Mouse (Mus musculus) spleen, adult 2 months (tissue): Measurements from ENCODE around the gene Mboat2. TPM values are rescaled to one million over a fixed set of nuclear protein-coding genes. Genes with fewer than 3 reads are reported as not detected.

ENCODE experiments used
- DNase-seq, 2 experiments: peaks; one replicate each; pipeline versions ENCODE4 v3.0.0 to v3.0.0-alpha.2; 2012 to 2021; ENCODE audit warnings: low spot score in 2 of 2, low read depth in 1 of 2
- H3K27ac ChIP-seq: fragments of 200-500 bp; 2 replicates; pipeline ENCODE4 v1.5.1; 2012; ENCODE audit warnings: low read length, inconsistent platforms; ENCODE audit not compliant: insufficient read depth
- H3K27me3 ChIP-seq: fragments of 200-500 bp; 2 replicates; pipeline ENCODE4 v1.6.1; 2012; ENCODE audit warnings: mild to moderate bottlenecking, moderate library complexity, low read length, inconsistent platforms; ENCODE audit not compliant: control insufficient read depth, insufficient read depth
- H3K36me3 ChIP-seq: fragments of 200-500 bp; 2 replicates; pipeline ENCODE4 v1.6.1; 2012; ENCODE audit warnings: mild to moderate bottlenecking, low read length, inconsistent platforms; ENCODE audit not compliant: control insufficient read depth, insufficient read depth
- H3K4me1 ChIP-seq: fragments of 200-500 bp; 2 replicates; pipeline ENCODE4 v1.6.1; 2011; ENCODE audit warnings: inconsistent platforms; ENCODE audit not compliant: control insufficient read depth, insufficient read depth, insufficient read length
- H3K4me3 ChIP-seq: fragments of 200-500 bp; 2 replicates; pipeline ENCODE4 v1.5.1; 2011; ENCODE audit warnings: mild to moderate bottlenecking, inconsistent platforms; ENCODE audit not compliant: insufficient read depth, insufficient read length; ENCODE audit errors: extremely low read depth
- CTCF ChIP-seq: fragments of 200-500 bp; IDR thresholded peaks from 2 replicates; pipeline ENCODE4 v1.5.1; 2011; ENCODE audit warnings: mild to moderate bottlenecking, inconsistent platforms; ENCODE audit not compliant: insufficient read depth, insufficient read length, insufficient replicate concordance; ENCODE audit errors: extremely low read depth
- POLR2A ChIP-seq: fragments of 200-500 bp; IDR thresholded peaks from 2 replicates; pipeline ENCODE4 v1.6.1; 2011; ENCODE audit warnings: low read depth, low read length, inconsistent platforms
- WGBS: fragments of 180-500 bp; shearing (Covaris S2); methylation state at CpG from one replicate; pipeline ENCODE4 v1.1.7; 2018; 5-methylcytosine and 5-hydroxymethylcytosine counted together
- polyA plus RNA-seq: library from polyadenylated mRNA; depleted of rRNA; stranded (reverse); fragments of >200 nt; gene quantifications from 2 replicates; pipeline ENCODE4 v1.2.3, GENCODE M21; 2012

The Mboat2 gene
- polyA plus RNA-seq, 1 experiment = 1.2 TPM

GRCm38 (mm10) chr12:24872689-24873088, 42.0 kb downstream of the Mboat2 start:
- WGBS = 95% methylated on average over 10 of the region's 10 CpGs
- no peak overlapping the region for H3K4me3 ChIP-seq
- DNase-seq = no peak
- no peaks in the 10 kb centered on the region for H3K27me3 ChIP-seq
- H3K4me1 ChIP-seq = no peaks in the 10 kb centered on the region
- H3K27ac ChIP-seq = no peak overlapping the region
- TF ChIP-seq POLR2A = no peak
- no peak for TF ChIP-seq CTCF
- H3K36me3 ChIP-seq = no peaks in the 10 kb centered on the region

- Histone ChIP-seq H3K4me1 (no peaks in the 10 kb centered on the region), H3K4me3 (no peak overlapping the region), H3K27ac (no peak overlapping the region), H3K36me3 (no peaks in the 10 kb centered on the region), H3K27me3 (no peaks in the 10 kb centered on the region)
- DNase-seq = no peak
- TF ChIP-seq POLR2A = no peak
- TF ChIP-seq CTCF = no peak
- 89% methylated on average over 1 of the region's 1 CpGs for WGBS
These were observed 45.2 kb downstream of the Mboat2 start for GRCm38 (mm10) chr12:24875908-24876307.

- no peak for DNase-seq
- WGBS = 81% methylated on average over 7 of the region's 7 CpGs
- no peak for TF ChIP-seq POLR2A
- no peak for TF ChIP-seq CTCF
- Histone ChIP-seq H3K27ac (no peak overlapping the region), H3K36me3 (no peaks in the 10 kb centered on the region), H3K27me3 (no peaks in the 10 kb centered on the region), H3K4me1 (no peaks in the 10 kb centered on the region), H3K4me3 (no peak overlapping the region)
These were observed 46.6 kb downstream of the Mboat2 start for GRCm38 (mm10) chr12:24877231-24877630.

- H3K4me3 ChIP-seq = no peak overlapping the region
- no peaks in the 10 kb centered on the region for H3K36me3 ChIP-seq
- TF ChIP-seq CTCF (no peak), POLR2A (no peak)
- whole genome bisulfite sequencing = 83% methylated on average over 6 of the region's 6 CpGs
- H3K27me3 ChIP-seq = no peaks in the 10 kb centered on the region
- H3K27ac ChIP-seq = no peak overlapping the region
- no peak for DNase-seq
- H3K4me1 ChIP-seq = no peaks in the 10 kb centered on the region
These were observed 47.4 kb downstream of the Mboat2 start for GRCm38 (mm10) chr12:24878090-24878489.

- H3K27ac ChIP-seq = no peak overlapping the region
- no peaks in the 10 kb centered on the region for H3K4me1 ChIP-seq
- 84% methylated on average over 5 of the region's 5 CpGs for WGBS
- no peaks in the 10 kb centered on the region for H3K27me3 ChIP-seq
- DNase-seq = no peak
- no peak overlapping the region for H3K4me3 ChIP-seq
- no peaks in the 10 kb centered on the region for H3K36me3 ChIP-seq
- TF ChIP-seq CTCF (no peak), POLR2A (no peak)
These were observed 48.2 kb downstream of the Mboat2 start for GRCm38 (mm10) chr12:24878735-24879362.

- TF ChIP-seq POLR2A = no peak
- TF ChIP-seq CTCF = no peak
- 87% methylated on average over 10 of the region's 10 CpGs for WGBS
- no peak for DNase-seq
- Histone ChIP-seq H3K4me1 (no peaks in the 10 kb centered on the region), H3K4me3 (no peak overlapping the region), H3K36me3 (no peaks in the 10 kb centered on the region), H3K27ac (no peak overlapping the region), H3K27me3 (no peaks in the 10 kb centered on the region)
These were observed 48.9 kb downstream of the Mboat2 start for GRCm38 (mm10) chr12:24879613-24880029.

GRCm38 (mm10) chr12:24883279-24883678, 52.6 kb downstream of the Mboat2 start:
- H3K27ac ChIP-seq = no peak overlapping the region
- 81% methylated on average over 3 of the region's 3 CpGs for WGBS
- H3K27me3 ChIP-seq = no peaks in the 10 kb centered on the region
- H3K36me3 ChIP-seq = no peaks in the 10 kb centered on the region
- H3K4me3 ChIP-seq = no peak overlapping the region
- H3K4me1 ChIP-seq = no peaks in the 10 kb centered on the region
- TF ChIP-seq POLR2A (no peak), CTCF (no peak)
- no peak for DNase-seq

GRCm38 (mm10) chr12:24886800-24887199, 56.1 kb downstream of the Mboat2 start:
- Histone ChIP-seq H3K36me3 (no peaks in the 10 kb centered on the region), H3K27me3 (no peaks in the 10 kb centered on the region), H3K4me1 (no peaks in the 10 kb centered on the region), H3K4me3 (no peak overlapping the region), H3K27ac (no peak overlapping the region)
- DNase-seq = no peak
- TF ChIP-seq POLR2A (no peak), CTCF (no peak)
